Mouse (Mus musculus): Measurements from ENCODE around the gene Gapdh. TPM values are rescaled to one million over a fixed set of nuclear protein-coding genes. Genes with fewer than 3 reads are reported as not detected.

Gene Gapdh
- total and polyA plus RNA-seq, 2 experiments, result 1,072 to 2,601 TPM

- H3K4me3 ChIP-seq (ENCODE audit: insufficient read depth, low read depth, low read length), result no peak overlapping the region
- H3K4me1 ChIP-seq (ENCODE audit: control insufficient read depth, insufficient read depth, low read length), result peaks cover 5% of the 10 kb centered on the region; the same call in 1 of the 2 replicates
- DNase-seq (ENCODE audit: extremely low read depth, low read depth, low spot score), result no peak
- no peaks in the 10 kb centered on the region for H3K79me2 ChIP-seq (ENCODE audit: control insufficient read depth, insufficient read depth, low read length)
- H3K36me3 ChIP-seq (ENCODE audit: control insufficient read depth, insufficient read depth, low read length), result peaks cover 32% of the 10 kb centered on the region
- WGBS, result 95% methylated on average over 20 of the region's 20 CpGs
- H3K27me3 ChIP-seq (ENCODE audit: control insufficient read depth, insufficient read depth, low read length), result no peaks in the 10 kb centered on the region
- H3K9ac ChIP-seq (ENCODE audit: low read depth, low read length), result no peak overlapping the region
- TF ChIP-seq CTCF (IDR thresholded peaks at IDR 0.05; ENCODE audit: low read depth, low read length) (no peak), POLR2A (IDR thresholded peaks at IDR 0.05; ENCODE audit: extremely low read depth, insufficient read depth, low read length) (no peak)
- no peak overlapping the region for H3K27ac ChIP-seq (replicated peaks; ENCODE audit: insufficient read depth, low read depth, low read length)
Observed at GRCm38 (mm10) chr6:125129710-125130402, 36.4 kb downstream of the Gapdh start.

GRCm38 (mm10) chr6:125128724-125129123, 37.5 kb downstream of the Gapdh start:
- no peak overlapping the region for H3K27ac ChIP-seq (replicated peaks; ENCODE audit: insufficient read depth, low read depth, low read length)
- peaks cover 35% of the 10 kb centered on the region for H3K36me3 ChIP-seq (ENCODE audit: control insufficient read depth, insufficient read depth, low read length)
- no peaks in the 10 kb centered on the region for H3K79me2 ChIP-seq (ENCODE audit: control insufficient read depth, insufficient read depth, low read length)
- H3K4me1 ChIP-seq (ENCODE audit: control insufficient read depth, insufficient read depth, low read length), result peaks cover 5% of the 10 kb centered on the region; the same call in 1 of the 2 replicates
- no peak for DNase-seq (ENCODE audit: extremely low read depth, low read depth, low spot score)
- no peak for TF ChIP-seq CTCF (IDR thresholded peaks at IDR 0.05; ENCODE audit: low read depth, low read length)
- no peak for TF ChIP-seq POLR2A (IDR thresholded peaks at IDR 0.05; ENCODE audit: extremely low read depth, insufficient read depth, low read length)
- 92% methylated on average over 12 of the region's 12 CpGs for WGBS
- H3K27me3 ChIP-seq (ENCODE audit: control insufficient read depth, insufficient read depth, low read length), result no peaks in the 10 kb centered on the region
- no peak overlapping the region for H3K9ac ChIP-seq (ENCODE audit: low read depth, low read length)
- no peak overlapping the region for H3K4me3 ChIP-seq (ENCODE audit: insufficient read depth, low read depth, low read length)

GRCm38 (mm10) chr6:125119387-125119786, 46.9 kb downstream of the Gapdh start:
- no peaks in the 10 kb centered on the region for H3K27me3 ChIP-seq (ENCODE audit: control insufficient read depth, insufficient read depth, low read length)
- no peak overlapping the region for H3K27ac ChIP-seq (replicated peaks; ENCODE audit: insufficient read depth, low read depth, low read length)
- DNase-seq (ENCODE audit: extremely low read depth, low read depth, low spot score), result peak; percentile 70
- peaks cover 69% of the 10 kb centered on the region for H3K36me3 ChIP-seq (ENCODE audit: control insufficient read depth, insufficient read depth, low read length)
- 54% methylated on average over 8 of the region's 8 CpGs for WGBS
- no peak for TF ChIP-seq POLR2A (IDR thresholded peaks at IDR 0.05; ENCODE audit: extremely low read depth, insufficient read depth, low read length)
- H3K9ac ChIP-seq (ENCODE audit: low read depth, low read length), result no peak overlapping the region
- no peak overlapping the region for H3K4me3 ChIP-seq (ENCODE audit: insufficient read depth, low read depth, low read length)
- no peaks in the 10 kb centered on the region for H3K4me1 ChIP-seq (ENCODE audit: control insufficient read depth, insufficient read depth, low read length)
- H3K79me2 ChIP-seq (ENCODE audit: control insufficient read depth, insufficient read depth, low read length), result no peaks in the 10 kb centered on the region

GRCm38 (mm10) chr6:125112553-125112952, 53.7 kb downstream of the Gapdh start:
- H3K9ac ChIP-seq (ENCODE audit: low read depth, low read length), result no peak overlapping the region
- 55% methylated on average over 11 of the region's 11 CpGs for WGBS
- no peak for DNase-seq (ENCODE audit: extremely low read depth, low read depth, low spot score)
- H3K4me3 ChIP-seq (ENCODE audit: insufficient read depth, low read depth, low read length), result no peak overlapping the region
- H3K27me3 ChIP-seq (ENCODE audit: control insufficient read depth, insufficient read depth, low read length), result no peaks in the 10 kb centered on the region
- peaks cover 83% of the 10 kb centered on the region for H3K36me3 ChIP-seq (ENCODE audit: control insufficient read depth, insufficient read depth, low read length)
- no peak overlapping the region for H3K27ac ChIP-seq (replicated peaks; ENCODE audit: insufficient read depth, low read depth, low read length)
- no peak for TF ChIP-seq POLR2A (IDR thresholded peaks at IDR 0.05; ENCODE audit: extremely low read depth, insufficient read depth, low read length)
- TF ChIP-seq CTCF (IDR thresholded peaks at IDR 0.05; ENCODE audit: low read depth, low read length), result no peak
- no peaks in the 10 kb centered on the region for H3K4me1 ChIP-seq (ENCODE audit: control insufficient read depth, insufficient read depth, low read length)
- no peaks in the 10 kb centered on the region for H3K79me2 ChIP-seq (ENCODE audit: control insufficient read depth, insufficient read depth, low read length)

Other genes starting within 250 kb of the Gapdh start
- 80.7 and 101 TPM in 2 replicates for gene Ptms, start 246.4 kb downstream of the Gapdh start, total RNA-seq (2014; rRNA removed)
- 2,256 and 3,281 TPM in 2 replicates for gene Ptms, start 246.4 kb downstream of the Gapdh start, polyA plus RNA-seq (2012; rRNA removed)
- gene Mlf2, start 235.1 kb downstream of the Gapdh start, total RNA-seq (2014; rRNA removed), result 74.6 and 101 TPM in 2 replicates
- gene Mlf2, start 235.1 kb downstream of the Gapdh start, polyA plus RNA-seq (2012; rRNA removed), result 265 and 285 TPM in 2 replicates
- 35.8 and 46.6 TPM in 2 replicates for gene Cops7a, start 200.9 kb downstream of the Gapdh start, total RNA-seq (2014; rRNA removed)
- 165 and 170 TPM in 2 replicates for gene Cops7a, start 200.9 kb downstream of the Gapdh start, polyA plus RNA-seq (2012; rRNA removed)
- 0.13 TPM in 1 of 2 replicates, not detected in the other for gene Pianp, start 169.8 kb downstream of the Gapdh start, total RNA-seq (2014; rRNA removed)
- gene Pianp, start 169.8 kb downstream of the Gapdh start, polyA plus RNA-seq (2012; rRNA removed), result 0.77 and 1.4 TPM in 2 replicates
- 7.6 and 8.9 TPM in 2 replicates for gene Zfp384, start 157.3 kb downstream of the Gapdh start, total RNA-seq (2014; rRNA removed)
- 23.1 and 34.7 TPM in 2 replicates for gene Zfp384, start 157.3 kb downstream of the Gapdh start, polyA plus RNA-seq (2012; rRNA removed)
- 15.8 and 16.3 TPM in 2 replicates for gene Ing4, start 126.7 kb downstream of the Gapdh start, total RNA-seq (2014; rRNA removed)
- 23.2 and 27.0 TPM in 2 replicates for gene Ing4, start 126.7 kb downstream of the Gapdh start, polyA plus RNA-seq (2012; rRNA removed)
- gene Acrbp, start 116.8 kb downstream of the Gapdh start, total RNA-seq (2014; rRNA removed), result 3.2 and 4.1 TPM in 2 replicates
- gene Acrbp, start 116.8 kb downstream of the Gapdh start, polyA plus RNA-seq (2012; rRNA removed), result 6.6 and 7.8 TPM in 2 replicates
- 0.27 TPM in 1 of 2 replicates, not detected in the other for gene Lpar5, start 98.5 kb downstream of the Gapdh start, total RNA-seq (2014; rRNA removed)
- 0.42 and 1.2 TPM in 2 replicates for gene Lpar5, start 98.5 kb downstream of the Gapdh start, polyA plus RNA-seq (2012; rRNA removed)
- 30.0 and 30.5 TPM in 2 replicates for gene Chd4, start 70.5 kb downstream of the Gapdh start, total RNA-seq (2014; rRNA removed)
- gene Chd4, start 70.5 kb downstream of the Gapdh start, polyA plus RNA-seq (2012; rRNA removed), result 14.0 and 14.4 TPM in 2 replicates
- 8.2 and 9.7 TPM in 2 replicates for gene Nop2, start 34.6 kb downstream of the Gapdh start, total RNA-seq (2014; rRNA removed)
- gene Nop2, start 34.6 kb downstream of the Gapdh start, polyA plus RNA-seq (2012; rRNA removed), result 7.7 and 11.0 TPM in 2 replicates
- 2.5 and 2.6 TPM in 2 replicates for gene Iffo1, start 21.2 kb downstream of the Gapdh start, total RNA-seq (2014; rRNA removed)
- gene Iffo1, start 21.2 kb downstream of the Gapdh start, polyA plus RNA-seq (2012; rRNA removed), result 7.5 and 9.9 TPM in 2 replicates
- gene Ncapd2, start 25.2 kb upstream of the Gapdh start, total RNA-seq (2014; rRNA removed), result 2.4 and 4.6 TPM in 2 replicates
- gene Ncapd2, start 25.2 kb upstream of the Gapdh start, polyA plus RNA-seq (2012; rRNA removed), result 3.5 and 5.3 TPM in 2 replicates
- gene Mrpl51, start 25.3 kb upstream of the Gapdh start, total RNA-seq (2014; rRNA removed), result 43.0 and 44.0 TPM in 2 replicates
- gene Mrpl51, start 25.3 kb upstream of the Gapdh start, polyA plus RNA-seq (2012; rRNA removed), result 69.8 and 72.4 TPM in 2 replicates
- 1.5 and 2.0 TPM in 2 replicates for gene Vamp1, start 49.1 kb upstream of the Gapdh start, total RNA-seq (2014; rRNA removed)
- gene Vamp1, start 49.1 kb upstream of the Gapdh start, polyA plus RNA-seq (2012; rRNA removed), result 3.8 and 5.5 TPM in 2 replicates
- gene Tapbpl, start 65.4 kb upstream of the Gapdh start, total RNA-seq (2014; rRNA removed), result 15.0 and 16.5 TPM in 2 replicates
- gene Tapbpl, start 65.4 kb upstream of the Gapdh start, polyA plus RNA-seq (2012; rRNA removed), result 18.2 and 19.0 TPM in 2 replicates
- gene Cd27, start 70.5 kb upstream of the Gapdh start, total RNA-seq (2014; rRNA removed), result 0.47 and 0.65 TPM in 2 replicates
- 0.60 and 0.87 TPM in 2 replicates for gene Cd27, start 70.5 kb upstream of the Gapdh start, polyA plus RNA-seq (2012; rRNA removed)
- gene Tuba3a, start 119.6 kb upstream of the Gapdh start, total RNA-seq (2014; rRNA removed), result not detected in 2 replicates
- 0.12 TPM in 1 of 2 replicates, not detected in the other for gene Tuba3a, start 119.6 kb upstream of the Gapdh start, polyA plus RNA-seq (2012; rRNA removed)
- 55.9 and 57.1 TPM in 2 replicates for gene Ltbr, start 147.4 kb upstream of the Gapdh start, total RNA-seq (2014; rRNA removed)
- gene Ltbr, start 147.4 kb upstream of the Gapdh start, polyA plus RNA-seq (2012; rRNA removed), result 102 and 106 TPM in 2 replicates
- gene Scnn1a, start 154.2 kb upstream of the Gapdh start, total RNA-seq (2014; rRNA removed), result 3.0 and 6.7 TPM in 2 replicates
- 16.5 and 24.8 TPM in 2 replicates for gene Scnn1a, start 154.2 kb upstream of the Gapdh start, polyA plus RNA-seq (2012; rRNA removed)
- gene Tnfrsf1a, start 182.9 kb upstream of the Gapdh start, total RNA-seq (2014; rRNA removed), result 21.0 and 28.6 TPM in 2 replicates
- 89.3 and 110 TPM in 2 replicates for gene Tnfrsf1a, start 182.9 kb upstream of the Gapdh start, polyA plus RNA-seq (2012; rRNA removed)
- gene Plekhg6, start 214.3 kb upstream of the Gapdh start, total RNA-seq (2014; rRNA removed), result 3.0 and 3.6 TPM in 2 replicates
- gene Plekhg6, start 214.3 kb upstream of the Gapdh start, polyA plus RNA-seq (2012; rRNA removed), result 5.0 and 5.9 TPM in 2 replicates

Data from liver, adult 2 months (tissue).